Mouse (Mus musculus): ENCODE results near the gene Cacng7.
A peak's percentile ranks its signal among the peaks of the same experiment; 100 is the strongest.

Cacng7 gene

DNA sequence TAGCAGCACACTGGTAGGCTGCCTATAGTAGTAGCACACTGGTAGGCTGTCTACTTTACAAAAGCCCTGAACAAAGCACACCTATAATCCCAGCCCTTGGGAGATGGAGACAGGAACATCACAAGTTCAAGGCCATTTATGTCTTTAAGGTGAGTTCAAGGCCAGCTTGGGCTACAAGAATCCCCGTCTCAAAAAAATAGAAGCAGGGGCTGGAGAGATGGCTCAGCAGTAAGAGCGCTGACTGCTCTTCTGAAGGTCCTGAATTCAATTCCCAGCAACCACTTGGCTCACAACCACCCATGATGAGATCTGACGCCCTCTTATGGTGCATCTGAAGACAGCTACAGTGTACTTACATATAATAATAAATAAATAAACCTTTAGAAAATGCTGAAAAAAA, 12.5 kb downstream of the Cacng7 start:
- DNase-seq (ENCODE audit: low spot score) = no peak

DNA sequence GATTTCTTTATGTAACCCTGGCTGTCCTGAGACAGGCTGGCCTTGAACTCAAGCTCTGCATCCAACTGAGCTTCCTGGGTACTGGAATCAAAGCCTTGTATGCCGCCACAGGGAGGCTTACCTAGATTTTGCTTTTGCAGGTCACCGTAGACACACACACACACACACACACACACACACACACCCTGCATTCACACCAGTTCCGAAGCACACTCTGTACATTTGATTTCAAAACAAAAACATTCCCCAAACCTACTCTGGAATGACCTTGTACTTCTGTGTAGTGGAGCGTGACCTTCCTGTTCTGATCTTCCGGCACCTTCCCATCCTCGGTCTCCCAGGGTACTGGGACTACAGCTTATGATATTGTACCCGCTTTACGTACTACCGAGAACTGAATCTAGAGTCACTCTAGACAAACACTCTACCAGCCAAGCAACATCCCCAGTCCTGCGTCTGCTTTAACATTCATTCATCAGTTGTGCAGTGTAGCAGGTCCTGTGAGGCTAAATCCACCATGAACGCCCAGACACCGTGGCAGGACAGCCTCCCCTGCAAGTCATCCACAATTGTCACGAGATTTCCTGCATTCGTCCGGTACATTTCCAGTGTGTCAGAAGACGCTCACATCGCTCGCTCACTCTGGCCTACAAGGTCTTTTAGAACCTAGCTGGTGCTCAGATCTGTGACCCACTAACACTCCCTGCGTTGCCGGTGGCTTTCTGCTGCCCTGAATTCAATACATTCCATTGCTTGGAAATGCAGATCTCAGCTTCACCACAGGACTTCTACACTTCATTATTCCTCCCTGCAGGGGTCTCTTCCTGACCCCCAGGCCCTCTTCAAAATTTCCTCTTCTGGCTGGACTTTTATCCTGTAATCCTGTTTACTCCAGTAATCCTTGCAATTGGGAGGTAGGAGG, 14.9 kb downstream of the Cacng7 start:
- DNase-seq (ENCODE audit: low spot score) = no peak

DNA sequence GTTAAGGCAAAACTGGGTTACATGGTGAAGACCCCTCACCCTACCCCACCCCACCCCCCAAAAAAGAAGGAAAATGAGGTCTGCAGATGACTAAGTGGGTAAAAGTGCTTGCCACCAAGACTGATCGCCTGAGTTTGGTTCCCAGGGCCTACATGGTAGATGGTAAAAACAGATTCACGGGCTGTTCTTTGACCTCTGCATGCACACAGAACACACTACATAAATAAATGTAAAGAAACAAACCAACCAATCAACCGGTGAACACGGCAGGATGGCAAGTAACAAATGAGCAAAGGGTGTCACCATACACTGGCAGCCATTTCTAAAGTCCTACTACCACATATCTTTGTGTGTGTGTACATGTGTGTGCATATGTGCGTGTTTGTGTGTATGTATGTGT, 15.6 kb downstream of the Cacng7 start:
- no peak for DNase-seq (ENCODE audit: low spot score)

DNA sequence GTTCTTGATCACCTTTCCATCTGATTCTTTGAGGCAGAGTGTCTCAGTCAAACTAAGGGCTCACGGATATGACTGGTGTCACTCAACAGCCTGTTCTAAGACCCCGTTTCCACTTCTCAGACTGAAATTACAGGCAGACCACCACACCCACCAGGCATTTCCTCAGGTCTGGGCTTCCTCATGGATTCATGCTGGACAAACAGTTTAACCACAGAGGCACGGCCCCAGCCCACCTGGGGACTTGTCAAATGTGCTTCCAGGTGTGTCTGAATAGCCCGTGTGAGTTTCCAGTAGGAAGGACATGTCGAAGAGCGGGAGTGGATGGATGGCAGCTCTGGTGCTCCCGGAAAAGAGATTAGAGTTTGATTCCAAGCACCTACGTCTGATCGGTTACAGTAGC, 17.0 kb downstream of the Cacng7 start:
- DNase-seq (ENCODE audit: low spot score) = no peak

DNA sequence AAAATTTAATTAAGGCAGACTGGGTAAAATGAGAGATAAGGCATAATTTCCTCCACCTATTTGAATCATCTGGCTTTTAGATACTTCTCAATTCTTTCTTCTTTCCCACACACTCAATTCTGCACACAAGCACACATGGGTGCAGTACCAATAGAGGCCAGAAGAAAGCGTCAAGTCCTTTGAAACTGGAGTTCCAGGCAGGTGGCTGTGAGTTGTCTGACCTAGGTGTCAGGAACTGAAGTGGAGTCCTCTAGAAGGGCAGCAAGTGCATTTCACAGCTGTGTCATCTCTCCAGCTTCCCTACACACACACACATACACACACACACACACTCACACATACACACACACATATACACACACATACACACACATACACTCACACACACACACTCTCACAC, 18.8 kb downstream of the Cacng7 start:
- DNase-seq (ENCODE audit: low spot score) = no peak

DNA sequence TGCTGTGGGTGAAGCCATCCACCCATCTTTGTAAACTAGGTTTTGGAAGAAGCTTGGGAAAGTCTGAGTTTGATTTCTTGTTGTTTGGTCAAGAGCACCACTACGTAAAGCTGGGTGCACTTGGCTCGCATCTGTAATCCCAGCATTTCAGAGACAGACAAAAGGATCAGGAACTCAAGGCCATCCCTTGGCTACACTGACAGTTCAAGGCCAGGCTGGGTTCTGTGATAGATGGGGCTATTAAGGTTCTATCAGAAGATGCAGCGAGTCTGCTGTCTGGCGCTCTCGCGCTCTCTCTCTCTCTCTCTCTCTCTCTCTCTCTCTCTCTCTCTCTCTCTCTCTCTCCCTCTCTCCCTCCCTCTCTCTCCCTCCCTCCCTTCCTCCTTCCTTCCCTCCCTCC, 22.1 kb downstream of the Cacng7 start:
- DNase-seq (ENCODE audit: low spot score) = no peak

DNA sequence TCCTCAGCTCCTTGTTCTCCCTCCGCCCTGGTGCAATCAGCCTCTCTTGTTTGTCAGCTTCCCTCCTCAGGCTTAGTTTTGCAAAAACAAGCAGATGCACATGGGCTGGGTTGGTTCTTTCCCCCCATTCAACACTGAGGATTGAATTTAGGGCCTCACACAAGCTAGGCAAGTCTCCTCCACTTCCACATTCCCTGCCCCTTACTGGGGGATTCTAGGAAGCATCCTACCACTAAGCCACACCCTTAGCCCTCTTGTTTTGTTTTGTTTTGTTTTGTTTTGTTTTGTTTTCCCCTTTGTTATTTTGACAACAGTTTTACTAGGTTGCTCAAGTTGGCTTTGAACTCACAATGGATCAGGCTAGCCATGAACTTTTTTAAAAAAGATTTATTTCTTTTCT, 27.9 kb downstream of the Cacng7 start:
- DNase-seq (ENCODE audit: low spot score) = no peak

DNA sequence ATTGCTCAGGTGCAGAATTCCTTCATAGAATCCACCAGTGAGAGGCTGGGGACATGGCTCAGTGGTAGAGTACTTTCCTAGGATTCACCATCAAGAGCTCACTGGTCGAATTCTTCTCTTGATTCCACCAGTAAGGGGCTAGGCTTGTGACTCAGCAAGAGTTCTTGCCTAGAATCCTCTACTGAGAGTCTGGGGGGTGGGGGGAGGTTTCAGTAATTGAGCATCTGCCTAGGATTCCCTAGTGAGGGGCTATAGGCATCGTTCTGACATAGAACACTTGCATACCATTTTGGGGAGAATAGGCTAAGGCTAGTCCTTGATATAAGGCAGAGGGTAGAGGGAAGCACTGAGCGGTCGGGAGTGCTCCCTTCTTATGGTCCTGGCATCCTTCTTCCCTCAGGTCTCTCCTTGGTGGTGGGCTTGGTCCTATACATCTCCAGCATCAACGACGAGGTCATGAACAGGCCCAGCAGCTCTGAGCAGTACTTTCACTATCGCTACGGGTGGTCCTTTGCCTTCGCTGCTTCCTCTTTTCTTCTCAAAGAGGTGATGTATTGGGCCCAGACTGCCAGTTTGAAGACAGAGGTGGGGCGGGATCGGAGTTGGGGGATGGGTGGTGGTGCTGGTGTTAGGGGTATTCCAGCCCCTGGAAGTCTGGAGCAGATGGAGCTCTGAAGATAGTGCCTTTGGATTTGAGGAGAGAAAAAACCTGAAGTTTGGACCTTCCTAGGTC, 33.0 kb downstream of the Cacng7 start:
- DNase-seq (ENCODE audit: low spot score) = no peak

DNA sequence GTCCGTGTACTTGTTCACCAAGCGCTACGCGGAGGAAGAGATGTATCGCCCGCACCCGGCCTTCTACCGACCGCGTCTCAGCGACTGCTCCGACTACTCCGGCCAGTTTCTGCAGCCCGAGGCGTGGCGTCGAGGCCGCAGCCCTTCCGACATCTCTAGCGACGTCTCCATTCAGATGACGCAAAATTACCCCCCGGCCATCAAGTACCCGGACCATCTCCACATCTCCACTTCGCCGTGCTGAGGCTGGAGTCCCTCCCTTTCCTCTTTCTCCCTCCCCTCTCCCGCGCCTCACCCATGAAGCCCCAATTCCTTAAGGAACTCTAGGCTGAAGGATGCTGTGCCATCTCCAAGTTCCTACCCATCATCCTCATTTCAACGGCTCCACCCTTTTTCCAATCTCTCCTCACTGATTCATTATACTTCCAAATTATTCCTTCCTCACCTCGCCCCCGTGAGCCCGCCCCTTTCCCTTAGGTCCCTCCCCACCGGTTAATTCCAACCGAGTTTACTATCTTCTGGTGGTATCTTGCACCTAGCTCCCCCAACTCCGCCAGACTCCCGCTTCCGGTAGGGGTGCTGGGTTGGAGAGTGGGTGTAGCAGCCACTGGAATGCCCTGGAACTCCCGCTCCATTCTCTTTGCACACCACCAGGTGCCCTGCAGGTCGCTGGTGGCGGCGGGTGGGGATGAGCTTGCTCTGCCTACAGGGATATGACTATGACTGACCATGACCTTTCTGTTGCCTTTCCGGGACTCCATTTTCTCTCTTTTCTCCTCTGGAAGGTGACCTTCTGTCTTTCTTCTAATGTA, 34.2 kb downstream of the Cacng7 start:
- DNase-seq (ENCODE audit: low spot score) = no peak

DNA sequence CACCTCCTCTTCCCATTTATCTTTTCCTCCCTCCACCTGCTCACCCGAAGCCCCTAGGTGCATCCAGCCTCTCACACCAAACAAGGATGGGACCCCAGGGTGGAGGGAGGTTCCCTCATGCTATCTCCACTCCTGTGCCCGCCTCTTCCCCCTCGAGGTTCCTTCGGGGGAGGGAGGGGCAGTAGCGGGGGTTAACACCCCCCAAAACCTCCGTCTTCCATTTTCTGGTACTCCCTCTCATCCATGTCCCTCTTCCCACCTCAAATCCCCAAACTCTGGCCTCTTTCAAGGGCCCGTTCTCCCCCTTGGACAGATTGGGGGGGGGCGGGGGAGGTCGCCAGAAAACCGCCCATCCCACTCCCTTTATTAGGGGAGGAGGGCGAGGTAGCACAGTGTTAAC, 34.8 kb downstream of the Cacng7 start:
- no peak for DNase-seq (ENCODE audit: low spot score)

DNA sequence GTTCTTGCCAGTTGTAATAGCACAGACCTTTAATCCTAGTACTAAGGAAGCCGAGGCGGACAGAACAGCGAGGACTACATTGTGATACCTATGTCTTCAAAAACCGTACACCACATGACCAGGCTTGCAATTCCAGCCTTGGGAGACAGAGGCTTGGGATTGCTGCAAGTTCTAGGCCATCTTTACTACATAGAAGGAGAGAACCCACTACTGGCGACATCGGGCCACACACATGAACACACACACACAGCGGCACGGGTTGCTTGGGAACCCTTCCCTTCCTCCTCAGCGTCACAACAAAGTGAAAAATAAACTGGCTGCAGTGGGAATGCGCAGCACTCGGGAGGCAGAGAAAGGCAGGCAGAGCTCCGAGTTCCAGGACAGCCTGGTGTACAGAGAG, 35.6 kb downstream of the Cacng7 start:
- DNase-seq (ENCODE audit: low spot score) = no peak

DNA sequence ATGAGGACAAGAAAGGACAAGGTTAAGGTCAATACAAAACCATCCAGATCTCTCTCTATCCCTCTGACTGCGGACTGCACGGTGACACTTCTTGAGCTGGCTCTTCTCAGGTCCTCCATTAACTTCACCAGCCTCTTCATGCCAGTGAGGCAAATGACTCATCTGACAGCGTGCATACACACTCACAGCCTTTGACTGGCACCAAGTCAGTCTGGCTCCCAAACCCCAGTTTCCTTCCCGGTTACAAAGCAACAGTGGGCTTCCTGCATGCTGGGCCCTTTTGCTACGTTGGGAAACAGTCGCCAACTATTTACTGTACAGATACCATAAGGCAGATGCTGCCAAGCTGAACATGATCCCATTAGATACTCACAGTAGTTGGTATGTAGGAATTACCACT, 36.4 kb downstream of the Cacng7 start:
- no peak for DNase-seq (ENCODE audit: low spot score)

DNA sequence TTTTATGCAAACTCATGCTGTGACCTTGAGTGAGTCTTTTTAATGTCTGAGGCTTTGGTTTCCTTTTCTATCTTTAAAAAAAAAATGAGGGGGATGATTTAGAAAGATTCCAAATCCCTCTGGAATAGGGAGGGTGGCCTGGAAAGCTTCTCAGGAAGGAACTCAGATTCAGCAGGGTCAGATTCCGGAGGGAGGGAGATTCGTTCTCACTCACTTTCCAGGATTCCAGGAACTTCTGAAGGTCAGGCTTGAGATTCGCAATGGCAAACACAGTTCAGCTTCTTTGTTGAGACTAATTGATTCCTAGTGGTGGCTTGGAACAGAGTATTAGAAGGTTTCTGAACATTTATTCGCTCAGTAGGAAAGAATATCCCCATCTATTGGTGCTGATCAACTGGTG, 37.7 kb downstream of the Cacng7 start:
- no peak for DNase-seq (ENCODE audit: low spot score)

DNA sequence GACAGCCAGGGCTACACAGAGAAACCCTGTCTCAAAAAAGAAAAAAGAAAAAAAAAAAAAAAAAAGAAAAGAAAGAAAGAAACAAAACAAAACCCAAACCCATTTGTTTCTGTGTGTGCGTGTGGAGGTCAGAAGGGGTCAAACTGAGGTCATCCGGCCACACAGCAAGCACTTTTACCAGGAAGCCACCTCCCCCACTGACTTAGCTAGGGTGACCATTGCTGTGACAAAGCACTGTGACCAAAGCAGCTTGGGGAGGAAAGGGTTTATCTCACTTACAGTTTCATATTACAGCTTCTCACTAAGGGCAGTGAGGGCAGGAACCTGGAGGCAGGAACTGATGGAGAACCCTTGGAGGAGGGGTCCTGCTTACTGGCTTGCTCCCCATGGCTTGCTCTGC, 39.6 kb downstream of the Cacng7 start:
- DNase-seq (ENCODE audit: low spot score) = no peak

DNA sequence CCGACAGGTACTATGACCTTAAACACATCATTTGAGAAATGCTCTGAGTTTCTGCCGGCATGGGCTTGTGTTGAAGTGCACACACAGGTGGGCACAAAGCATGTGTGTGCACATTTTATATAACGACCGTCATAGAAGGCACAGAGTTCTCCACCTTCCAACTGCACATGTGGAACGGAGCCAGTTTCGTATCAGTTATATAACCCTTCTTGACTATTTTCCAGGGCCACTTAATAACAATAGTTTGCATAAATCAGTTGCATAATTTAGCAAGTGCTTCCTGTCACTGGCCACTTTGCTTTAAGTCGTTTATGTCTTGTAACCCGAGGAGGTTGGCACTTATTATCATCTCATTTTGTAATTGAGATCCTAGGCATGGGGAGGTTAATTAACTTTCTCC, 41.0 kb downstream of the Cacng7 start:
- no peak for DNase-seq (ENCODE audit: low spot score)

DNA sequence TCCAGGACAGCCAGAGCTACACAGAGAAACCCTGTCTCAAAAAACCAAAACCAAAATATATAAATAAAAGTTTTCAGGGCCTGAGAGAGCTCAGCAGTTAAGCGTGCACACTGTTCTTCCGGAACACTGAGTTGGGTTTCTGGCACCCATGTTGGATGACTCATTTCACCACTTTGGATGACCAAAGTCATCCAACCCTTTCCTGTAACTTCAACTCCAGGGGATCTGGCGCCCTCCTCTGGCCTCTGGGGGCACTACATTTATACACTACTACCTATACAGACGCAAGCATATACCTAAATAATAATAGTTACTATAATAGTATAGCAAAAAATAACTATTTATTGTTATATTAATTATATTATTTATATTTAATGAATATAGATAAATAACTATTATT, 44.1 kb downstream of the Cacng7 start:
- DNase-seq (ENCODE audit: low spot score) = peak; percentile 55

DNA sequence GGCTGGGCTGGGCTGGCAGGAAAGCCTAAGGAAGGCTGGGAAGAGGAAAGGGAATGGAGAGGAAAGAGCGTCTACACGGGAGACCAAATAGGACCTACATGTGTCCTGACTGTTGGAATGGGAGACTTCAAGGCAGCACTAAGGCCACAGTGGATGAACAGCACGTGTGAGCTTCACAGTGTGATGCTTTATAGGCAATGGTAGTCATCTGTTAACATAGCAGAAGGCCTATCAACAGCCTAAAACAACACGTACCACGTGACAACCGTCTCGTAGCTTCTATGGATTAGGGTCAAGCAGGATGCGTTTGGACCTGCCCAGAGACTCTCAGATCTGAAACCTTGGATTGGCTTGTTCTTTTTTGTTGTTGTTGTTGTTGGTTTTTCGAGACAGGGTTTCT, 49.4 kb downstream of the Cacng7 start:
- DNase-seq (ENCODE audit: low spot score) = no peak

DNA sequence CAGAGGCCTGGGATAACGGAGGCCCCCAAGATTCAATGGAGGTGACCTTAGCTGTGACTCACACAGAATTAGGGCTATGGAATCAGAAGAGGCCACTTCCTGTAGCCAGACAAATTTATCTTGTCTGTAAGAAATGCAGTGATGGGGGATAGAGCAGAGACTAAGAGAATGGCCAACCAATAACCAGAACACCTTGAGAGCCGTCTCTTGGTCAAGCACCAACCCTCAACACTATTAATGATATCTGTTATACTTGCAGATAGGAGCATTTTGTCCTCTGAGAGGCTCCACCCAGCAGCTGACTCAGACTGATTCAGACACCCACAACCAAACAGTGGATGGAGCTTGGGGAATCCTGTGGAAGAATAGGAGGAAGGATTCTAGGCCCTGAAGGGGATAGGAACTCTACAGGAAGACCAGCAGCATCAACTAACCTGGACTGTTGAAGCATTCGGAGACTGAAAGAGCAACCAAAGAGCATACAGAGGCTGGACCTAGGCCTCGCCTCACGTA, 52.1 kb downstream of the Cacng7 start:
- no peak for DNase-seq (ENCODE audit: low spot score)

DNA sequence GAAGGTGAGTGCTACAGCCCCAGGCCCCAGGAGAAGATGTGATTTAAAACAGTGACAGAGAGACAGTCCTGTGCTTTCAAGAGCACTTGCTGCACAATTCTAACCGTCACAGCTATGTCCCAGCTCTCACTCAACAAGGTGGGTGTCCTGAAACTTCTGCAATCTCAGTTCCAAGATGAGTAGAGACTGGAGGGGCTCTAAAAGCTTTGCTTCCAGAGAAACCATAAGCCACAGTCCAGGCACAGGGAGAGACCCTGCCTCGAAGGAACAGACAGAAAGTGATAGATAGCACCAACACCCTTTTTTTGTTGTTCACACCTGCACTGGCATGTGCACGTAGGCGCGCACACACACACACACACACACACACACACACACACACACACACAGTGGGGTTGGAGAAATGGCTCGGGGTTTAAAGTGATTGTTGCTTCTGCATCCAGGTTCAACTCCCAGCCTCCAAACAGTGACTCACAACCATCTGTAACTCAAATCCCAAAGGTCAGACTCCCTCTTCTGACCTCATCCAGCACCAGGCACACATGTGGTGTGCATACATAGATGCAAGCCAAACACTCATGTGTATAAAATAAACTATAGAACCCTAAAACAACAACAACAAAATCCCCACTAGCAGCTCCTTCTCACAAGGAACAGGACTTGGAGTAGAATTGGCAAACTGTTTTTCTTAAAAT, 53.4 kb downstream of the Cacng7 start:
- DNase-seq (ENCODE audit: low spot score) = no peak

DNA sequence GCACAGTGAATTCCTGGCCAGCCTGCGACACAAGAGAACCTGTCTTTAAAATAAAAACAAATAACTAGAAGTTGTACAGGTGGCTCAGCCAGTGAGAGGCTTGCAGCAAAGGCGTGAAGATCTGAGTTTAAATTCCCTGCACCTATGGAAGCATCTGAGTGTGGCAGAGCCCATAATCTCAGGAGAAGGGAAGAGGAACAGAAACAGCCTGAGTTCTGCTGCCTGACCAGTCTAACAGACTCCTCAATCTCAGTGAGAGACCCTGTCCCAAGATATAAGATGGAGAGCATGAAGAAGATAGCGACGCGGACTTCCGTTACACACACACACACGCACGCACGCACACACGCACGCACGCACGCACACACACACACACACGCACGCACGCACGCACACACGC, 55.0 kb downstream of the Cacng7 start:
- no peak for DNase-seq (ENCODE audit: low spot score)

DNA sequence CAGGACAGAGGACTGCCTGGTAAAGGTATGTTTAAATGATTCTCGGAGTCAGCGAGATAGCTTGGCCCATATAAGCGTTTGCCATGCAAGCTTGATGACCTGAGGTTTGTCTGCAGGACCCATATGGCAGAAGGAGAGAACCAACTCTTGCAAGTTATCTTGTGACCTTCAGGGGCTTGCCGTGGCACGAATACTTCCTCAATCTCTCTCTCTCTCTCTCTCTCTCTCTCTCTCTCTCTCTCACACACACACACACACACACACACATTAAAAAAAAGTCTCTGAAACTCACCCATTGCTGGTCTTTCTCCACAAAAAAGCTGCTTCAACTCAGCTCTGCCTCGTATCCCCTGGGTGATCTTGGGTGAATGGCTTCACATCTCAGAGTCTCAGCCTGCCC, 56.1 kb downstream of the Cacng7 start:
- no peak for DNase-seq (ENCODE audit: low spot score)

Data from adipocyte (in vitro differentiated cells).